Mouse (Mus musculus): Measurements from ENCODE around the gene Prss54. TPM values are rescaled to one million over a fixed set of nuclear protein-coding genes. Genes with fewer than 3 reads are reported as not detected.
"Not testable (repeated sequence)": the region's sequence is repeated elsewhere in the genome, so short reads cannot be mapped to it uniquely, and the experiment has no call there.

The Prss54 gene
- 251 and 266 TPM in 2 replicates for polyA plus RNA-seq (2012; rRNA removed)

- Histone ChIP-seq H3K27ac (ENCODE audit: control insufficient read depth, insufficient read depth, low read depth, low read length) (no peak within 1 kb of the TSS), H3K4me3 (ENCODE audit: control insufficient read depth, low read depth, low read length) (peak within 1 kb of the TSS; percentile 84), H3K36me3 (ENCODE audit: control insufficient read depth, insufficient read depth, low read length) (no peaks in the 10 kb centered on the region), H3K27me3 (ENCODE audit: control insufficient read depth, insufficient read depth, low read length) (no peaks in the 10 kb centered on the region), H3K4me1 (ENCODE audit: control insufficient read depth, insufficient read depth, low read length) (no peaks in the 10 kb centered on the region)
- TF ChIP-seq CTCF (IDR thresholded peaks at IDR 0.05; ENCODE audit: control insufficient read depth, insufficient read depth, insufficient replicate concordance, low read depth, low read length) = no peak
- TF ChIP-seq POLR2A (IDR thresholded peaks at IDR 0.05; ENCODE audit: control insufficient read depth, low read depth, low read length) = no peak
These were observed at the start of gene Prss54 for GRCm38 (mm10) chr8:95576240-95576639. TSS of gene Prss54 (minus strand) at chr8:95576340.

- TF ChIP-seq CTCF (IDR thresholded peaks at IDR 0.05; ENCODE audit: control insufficient read depth, insufficient read depth, insufficient replicate concordance, low read depth, low read length) = no peak
- TF ChIP-seq POLR2A (IDR thresholded peaks at IDR 0.05; ENCODE audit: control insufficient read depth, low read depth, low read length) = no peak
- no peaks in the 10 kb centered on the region for H3K4me1 ChIP-seq (ENCODE audit: control insufficient read depth, insufficient read depth, low read length)
- no peak overlapping the region for H3K4me3 ChIP-seq (ENCODE audit: control insufficient read depth, low read depth, low read length)
- no peaks in the 10 kb centered on the region for H3K36me3 ChIP-seq (ENCODE audit: control insufficient read depth, insufficient read depth, low read length)
- no peaks in the 10 kb centered on the region for H3K27me3 ChIP-seq (ENCODE audit: control insufficient read depth, insufficient read depth, low read length)
- H3K27ac ChIP-seq (ENCODE audit: control insufficient read depth, insufficient read depth, low read depth, low read length) = no peak overlapping the region
These were observed 48.7 kb upstream of the Prss54 start for GRCm38 (mm10) chr8:95624833-95625232.

DNA sequence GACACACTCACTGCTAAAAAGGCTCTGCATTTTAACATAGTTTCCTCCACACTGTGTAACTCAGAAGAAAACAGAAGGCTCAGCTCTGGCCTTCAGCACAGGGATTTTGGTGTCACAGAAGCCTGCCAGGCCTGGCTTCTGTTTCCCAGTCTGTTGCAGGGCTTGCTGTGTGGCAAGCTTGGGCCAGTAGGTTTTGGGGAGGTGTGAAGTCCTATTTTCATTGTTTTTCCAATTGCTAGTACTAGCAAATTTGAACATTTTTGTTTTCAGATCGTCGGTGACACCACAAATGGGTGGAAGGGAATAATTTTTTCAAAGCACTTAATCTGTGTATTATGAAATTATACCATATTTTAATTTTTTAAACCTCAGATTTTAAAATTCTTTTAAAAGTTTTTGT is 43.9 kb upstream of the Prss54 start:
- Histone ChIP-seq H3K36me3 (ENCODE audit: control insufficient read depth, insufficient read depth, low read length) (no peaks in the 10 kb centered on the region), H3K27ac (ENCODE audit: control insufficient read depth, insufficient read depth, low read depth, low read length) (no peak overlapping the region), H3K4me3 (ENCODE audit: control insufficient read depth, low read depth, low read length) (no peak overlapping the region), H3K4me1 (ENCODE audit: control insufficient read depth, insufficient read depth, low read length) (no peaks in the 10 kb centered on the region), H3K27me3 (ENCODE audit: control insufficient read depth, insufficient read depth, low read length) (no peaks in the 10 kb centered on the region)
- TF ChIP-seq CTCF (IDR thresholded peaks at IDR 0.05; ENCODE audit: control insufficient read depth, insufficient read depth, insufficient replicate concordance, low read depth, low read length) (no peak), POLR2A (IDR thresholded peaks at IDR 0.05; ENCODE audit: control insufficient read depth, low read depth, low read length) (no peak)

GRCm38 (mm10) chr8:95616383-95616782 is 40.2 kb upstream of the Prss54 start:
- no peaks in the 10 kb centered on the region for H3K36me3 ChIP-seq (ENCODE audit: control insufficient read depth, insufficient read depth, low read length)
- H3K4me3 ChIP-seq (ENCODE audit: control insufficient read depth, low read depth, low read length) = no peak overlapping the region
- TF ChIP-seq POLR2A (IDR thresholded peaks at IDR 0.05; ENCODE audit: control insufficient read depth, low read depth, low read length) = no peak
- no peak for TF ChIP-seq CTCF (IDR thresholded peaks at IDR 0.05; ENCODE audit: control insufficient read depth, insufficient read depth, insufficient replicate concordance, low read depth, low read length)
- no peak overlapping the region for H3K27ac ChIP-seq (ENCODE audit: control insufficient read depth, insufficient read depth, low read depth, low read length)
- no peaks in the 10 kb centered on the region for H3K27me3 ChIP-seq (ENCODE audit: control insufficient read depth, insufficient read depth, low read length)
- peaks cover 6% of the 10 kb centered on the region for H3K4me1 ChIP-seq (ENCODE audit: control insufficient read depth, insufficient read depth, low read length)

- H3K27ac ChIP-seq (ENCODE audit: control insufficient read depth, insufficient read depth, low read depth, low read length) = no peak overlapping the region
- peaks cover 6% of the 10 kb centered on the region for H3K4me1 ChIP-seq (ENCODE audit: control insufficient read depth, insufficient read depth, low read length)
These were observed 35.6 kb upstream of the Prss54 start for GRCm38 (mm10) chr8:95611769-95612168.

GRCm38 (mm10) chr8:95610749-95611148 is 34.6 kb upstream of the Prss54 start:
- Histone ChIP-seq H3K4me1 (ENCODE audit: control insufficient read depth, insufficient read depth, low read length) (peaks cover 6% of the 10 kb centered on the region), H3K27me3 (ENCODE audit: control insufficient read depth, insufficient read depth, low read length) (no peaks in the 10 kb centered on the region), H3K27ac (ENCODE audit: control insufficient read depth, insufficient read depth, low read depth, low read length) (no peak overlapping the region), H3K36me3 (ENCODE audit: control insufficient read depth, insufficient read depth, low read length) (no peaks in the 10 kb centered on the region), H3K4me3 (ENCODE audit: control insufficient read depth, low read depth, low read length) (no peak overlapping the region)
- TF ChIP-seq POLR2A (IDR thresholded peaks at IDR 0.05; ENCODE audit: control insufficient read depth, low read depth, low read length) (0 out of 2 replicates have a peak, but pooled peaks have one; percentile 19), CTCF (IDR thresholded peaks at IDR 0.05; ENCODE audit: control insufficient read depth, insufficient read depth, insufficient replicate concordance, low read depth, low read length) (no peak)

More at GRCm38 (mm10) chr8:95611769-95612168, 35.6 kb upstream of the Prss54 start:
- H3K27me3 ChIP-seq (ENCODE audit: control insufficient read depth, insufficient read depth, low read length) = no peaks in the 10 kb centered on the region
- no peaks in the 10 kb centered on the region for H3K36me3 ChIP-seq (ENCODE audit: control insufficient read depth, insufficient read depth, low read length)
- TF ChIP-seq POLR2A (IDR thresholded peaks at IDR 0.05; ENCODE audit: control insufficient read depth, low read depth, low read length) (no peak), CTCF (IDR thresholded peaks at IDR 0.05; ENCODE audit: control insufficient read depth, insufficient read depth, insufficient replicate concordance, low read depth, low read length) (no peak)
- no peak overlapping the region for H3K4me3 ChIP-seq (ENCODE audit: control insufficient read depth, low read depth, low read length)

DNA sequence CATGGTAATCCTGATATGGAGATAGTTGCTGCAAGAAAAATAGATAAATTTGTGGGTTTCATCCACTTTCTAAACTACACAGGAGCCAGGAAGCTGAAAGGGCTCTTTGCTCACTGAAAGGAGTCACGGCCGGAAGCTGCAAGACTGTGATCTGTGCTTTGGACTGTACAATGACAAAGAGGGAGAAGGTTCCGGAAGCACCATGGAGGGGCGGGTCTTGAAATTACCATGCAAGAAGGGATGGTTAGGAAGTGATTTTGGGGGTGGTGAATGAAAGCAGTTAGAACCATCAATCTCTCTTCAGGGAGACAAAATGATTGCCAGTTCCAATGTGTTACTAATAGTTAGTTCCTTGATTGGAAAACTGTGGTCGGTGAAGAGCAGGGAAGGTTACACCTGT is 33.3 kb upstream of the Prss54 start:
- Histone ChIP-seq H3K27me3 (ENCODE audit: control insufficient read depth, insufficient read depth, low read length) (no peaks in the 10 kb centered on the region), H3K4me1 (ENCODE audit: control insufficient read depth, insufficient read depth, low read length) (peaks cover 6% of the 10 kb centered on the region), H3K27ac (ENCODE audit: control insufficient read depth, insufficient read depth, low read depth, low read length) (no peak overlapping the region), H3K36me3 (ENCODE audit: control insufficient read depth, insufficient read depth, low read length) (no peaks in the 10 kb centered on the region), H3K4me3 (ENCODE audit: control insufficient read depth, low read depth, low read length) (no peak overlapping the region)
- TF ChIP-seq POLR2A (IDR thresholded peaks at IDR 0.05; ENCODE audit: control insufficient read depth, low read depth, low read length) = no peak
- TF ChIP-seq CTCF (IDR thresholded peaks at IDR 0.05; ENCODE audit: control insufficient read depth, insufficient read depth, insufficient replicate concordance, low read depth, low read length) = no peak

- TF ChIP-seq CTCF (IDR thresholded peaks at IDR 0.05; ENCODE audit: control insufficient read depth, insufficient read depth, insufficient replicate concordance, low read depth, low read length) (no peak), POLR2A (IDR thresholded peaks at IDR 0.05; ENCODE audit: control insufficient read depth, low read depth, low read length) (no peak)
- no peaks in the 10 kb centered on the region for H3K36me3 ChIP-seq (ENCODE audit: control insufficient read depth, insufficient read depth, low read length)
- H3K27ac ChIP-seq (ENCODE audit: control insufficient read depth, insufficient read depth, low read depth, low read length) = no peak overlapping the region
- H3K4me1 ChIP-seq (ENCODE audit: control insufficient read depth, insufficient read depth, low read length) = no peaks in the 10 kb centered on the region; the same call in none of the 2 replicates
- no peak overlapping the region for H3K4me3 ChIP-seq (ENCODE audit: control insufficient read depth, low read depth, low read length)
- no peaks in the 10 kb centered on the region for H3K27me3 ChIP-seq (ENCODE audit: control insufficient read depth, insufficient read depth, low read length)
These were observed 31.1 kb upstream of the Prss54 start for GRCm38 (mm10) chr8:95607210-95607609.

GRCm38 (mm10) chr8:95606509-95606908 is 30.4 kb upstream of the Prss54 start:
- not testable (repeated sequence) for H3K4me3 ChIP-seq (ENCODE audit: control insufficient read depth, low read depth, low read length); H3K27ac ChIP-seq (ENCODE audit: control insufficient read depth, insufficient read depth, low read depth, low read length); H3K36me3 ChIP-seq (ENCODE audit: control insufficient read depth, insufficient read depth, low read length); H3K27me3 ChIP-seq (ENCODE audit: control insufficient read depth, insufficient read depth, low read length); H3K4me1 ChIP-seq (ENCODE audit: control insufficient read depth, insufficient read depth, low read length)

Data from testis, adult 2 months (tissue).